In the genomic region with DNA sequence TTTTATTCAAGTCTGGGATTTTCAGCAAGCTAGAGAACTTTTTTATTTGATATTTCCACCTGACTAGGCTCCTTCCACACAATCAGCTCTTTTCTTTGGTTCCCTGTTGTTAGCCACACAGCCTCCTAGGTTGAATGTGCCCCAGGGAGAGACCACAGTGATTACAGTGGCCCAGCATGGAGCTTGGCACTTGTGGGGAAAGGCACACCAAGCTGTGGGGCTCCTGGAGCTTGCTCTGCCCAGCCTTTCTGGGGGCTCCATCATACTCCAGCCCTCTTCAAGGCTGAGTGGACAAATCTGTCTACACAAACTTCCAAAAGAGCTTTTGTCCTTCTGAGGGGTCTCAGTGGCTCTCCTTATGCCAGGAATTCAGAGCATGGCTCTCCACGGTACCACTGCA, we compare ENCODE assay signal across 28 mouse cellular contexts.
A peak's percentile ranks its signal among the peaks of the same experiment; 100 is the strongest.
DNase-seq lines count a peak whose midpoint lies in the region; ATAC-seq and TF ChIP-seq lines count a peak whose summit lies in the region.
"Had no signal": no experiment of that assay in that cellular context is flagged by ENCODE, and none has a peak within 500 bp of the region (broad histone marks: within the 10 kb centered on the region; RNA-seq: fewer than 3 reads in every experiment).

No protein-coding gene starts in this region.

- peak; percentile 47; the same call in 1 of the 2 replicates for ATAC-seq in lung, embryonic 14.5 days (ENCODE audit: insufficient read depth)
- ATAC-seq in forebrain, embryonic 11.5 days (replicated peaks; ENCODE audit: low FRiP score), result peak; percentile 78
- peak; percentile 79 for ATAC-seq in forebrain, embryonic 14.5 days
- ATAC-seq: hindbrain, postnatal 0 days; inflammation-experienced regulatory T-cells, adult 6 months; intestine, embryonic 16.5 days had no signal

- no peaks in the 10 kb centered on the region for H3K9me3 ChIP-seq in lung, embryonic 14.5 days (ENCODE audit: low read depth, low read length)
- H3K9me3 ChIP-seq in forebrain, embryonic 11.5 days (ENCODE audit: control insufficient read depth, low read length), result no peaks in the 10 kb centered on the region
- H3K9me3 ChIP-seq in forebrain, embryonic 14.5 days (replicated peaks; ENCODE audit: control insufficient read depth, low read length), result no peaks in the 10 kb centered on the region
- H3K9me3 ChIP-seq: G1E; heart, embryonic 10.5 days; heart, embryonic 13.5 days had no signal

- DNase-seq in lung, embryonic 14.5 days, result peak; percentile 4
- DNase-seq in lung, postnatal 10 days, result no peak
- DNase-seq in Muller cell, postnatal 12 days (ENCODE audit: inconsistent ontology term), result peak; percentile 80
- no peak for DNase-seq in forebrain, embryonic 11.5 days (ENCODE audit: low spot score)
- DNase-seq in forebrain, embryonic 14.5 days (ENCODE audit: low spot score), result peak; percentile 42
- no peak for DNase-seq in frontal cortex, adult 2 months (ENCODE audit: extremely low spot score in 1 of 2, low spot score in 1 of 2)
- DNase-seq in kidney, adult 2 months, result no peak
- DNase-seq in embryo, embryonic 11 days, result no peak
- DNase-seq: adrenal gland, adult 2 months; adrenal gland, postnatal 14 days; B cell, adult 2 months; cerebellum, adult 11-12 months; cerebellum, adult 8-10 months; cerebellum, postnatal 10 days; cerebellum, postnatal 36 days; gastrocnemius, postnatal 10 days; gastrocnemius, postnatal 36 days; heart, adult 2 months; heart, postnatal 14 days; heart, postnatal 4 days had no signal

- H3K27me3 ChIP-seq in lung, embryonic 14.5 days (ENCODE audit: insufficient read depth, low read length), result no peaks in the 10 kb centered on the region
- no peaks in the 10 kb centered on the region for H3K27me3 ChIP-seq in forebrain, embryonic 11.5 days (ENCODE audit: control insufficient read depth, insufficient read depth, low read length)
- H3K27me3 ChIP-seq in forebrain, embryonic 14.5 days (replicated peaks; ENCODE audit: control insufficient read depth, insufficient read depth, low read length), result no peaks in the 10 kb centered on the region
- no peaks in the 10 kb centered on the region for H3K27me3 ChIP-seq in kidney, adult 2 months (replicated peaks; ENCODE audit: control insufficient read depth, insufficient read depth, low read length)
- H3K27me3 ChIP-seq: CH12.LX; heart, embryonic 13.5 days had no signal

- TF ChIP-seq POLR2A in kidney, adult 2 months (IDR thresholded peaks at IDR 0.05; ENCODE audit: low read depth, low read length), result no peak

- no peaks in the 10 kb centered on the region for H3K4me1 ChIP-seq in lung, embryonic 14.5 days (ENCODE audit: insufficient read depth)
- 0 out of 2 replicates have a peak, but pooled peaks cover 2% of the 10 kb centered on the region for H3K4me1 ChIP-seq in forebrain, embryonic 11.5 days (replicated peaks; ENCODE audit: control insufficient read depth, insufficient read depth, low read length)
- no peaks in the 10 kb centered on the region for H3K4me1 ChIP-seq in forebrain, embryonic 14.5 days (ENCODE audit: control insufficient read depth, insufficient read depth, low read length)
- no peaks in the 10 kb centered on the region for H3K4me1 ChIP-seq in kidney, adult 2 months (ENCODE audit: control insufficient read depth, insufficient read depth, low read length)
- H3K4me1 ChIP-seq: heart, embryonic 10.5 days; heart, embryonic 13.5 days had no signal

- H3K9ac ChIP-seq in lung, embryonic 14.5 days, result no peak overlapping the region
- no peak overlapping the region for H3K9ac ChIP-seq in forebrain, embryonic 11.5 days (ENCODE audit: low read length)
- no peak overlapping the region for H3K9ac ChIP-seq in forebrain, embryonic 14.5 days (ENCODE audit: low read length)
- H3K9ac ChIP-seq: heart, embryonic 13.5 days; hindbrain, embryonic 14.5 days had no signal

- WGBS in lung, embryonic 14.5 days, result 41% methylated on average over 1 of the region's 1 CpGs
- 13% methylated on average over 1 of the region's 1 CpGs for WGBS in forebrain, embryonic 11.5 days
- WGBS in forebrain, embryonic 14.5 days, result 3% methylated on average over 1 of the region's 1 CpGs
- 70% methylated on average over 1 of the region's 1 CpGs for WGBS in kidney, adult 2 months

- H3K4me3 ChIP-seq in lung, embryonic 14.5 days (ENCODE audit: low read depth, low read length), result no peak overlapping the region
- H3K4me3 ChIP-seq in forebrain, embryonic 11.5 days (ENCODE audit: low read depth, low read length), result no peak overlapping the region
- no peak overlapping the region for H3K4me3 ChIP-seq in forebrain, embryonic 14.5 days (ENCODE audit: low read depth, low read length)
- no peak overlapping the region for H3K4me3 ChIP-seq in kidney, adult 2 months (ENCODE audit: insufficient read depth, low read depth, low read length)
- H3K4me3 ChIP-seq: heart, adult 2 months; heart, embryonic 10.5 days; heart, embryonic 13.5 days had no signal

- no peak overlapping the region; the same call in 1 of the 2 replicates for H3K27ac ChIP-seq in lung, embryonic 14.5 days (ENCODE audit: low read depth)
- H3K27ac ChIP-seq in forebrain, embryonic 11.5 days (ENCODE audit: low read depth, low read length), result no peak overlapping the region
- H3K27ac ChIP-seq in forebrain, embryonic 14.5 days (ENCODE audit: low read depth, low read length), result no peak overlapping the region
- H3K27ac ChIP-seq in kidney, adult 2 months (ENCODE audit: insufficient read depth, low read depth, low read length), result no peak overlapping the region
- H3K27ac ChIP-seq: heart, adult 2 months; heart, embryonic 10.5 days; heart, embryonic 13.5 days; hindbrain, embryonic 14.5 days; hindbrain, postnatal 0 days had no signal

- H3K4me2 ChIP-seq in lung, embryonic 14.5 days, result no peak overlapping the region
- H3K4me2 ChIP-seq in forebrain, embryonic 11.5 days (ENCODE audit: low read depth, low read length, severe bottlenecking), result no peak overlapping the region
- H3K4me2 ChIP-seq in forebrain, embryonic 14.5 days (ENCODE audit: low read length), result no peak overlapping the region
- H3K4me2 ChIP-seq: heart, embryonic 13.5 days; hindbrain, embryonic 14.5 days had no signal

- no peaks in the 10 kb centered on the region for H3K36me3 ChIP-seq in lung, embryonic 14.5 days (ENCODE audit: insufficient read depth)
- no peaks in the 10 kb centered on the region for H3K36me3 ChIP-seq in forebrain, embryonic 11.5 days (ENCODE audit: control insufficient read depth, insufficient read depth, low read length)
- no peaks in the 10 kb centered on the region for H3K36me3 ChIP-seq in forebrain, embryonic 14.5 days (ENCODE audit: control insufficient read depth, insufficient read depth, low read length)
- no peaks in the 10 kb centered on the region for H3K36me3 ChIP-seq in kidney, adult 2 months (ENCODE audit: control insufficient read depth, insufficient read depth, low read length)
- H3K36me3 ChIP-seq: G1E; heart, embryonic 10.5 days; heart, embryonic 13.5 days had no signal

- no peak for TF ChIP-seq CTCF in lung, embryonic 14.5 days (IDR thresholded peaks at IDR 0.05; ENCODE audit: low read depth)
- TF ChIP-seq CTCF in kidney, adult 2 months (conservative IDR thresholded peaks at IDR 0.05; ENCODE audit: insufficient read depth, insufficient read length, low read depth, low read length), result no peak

Comparison
In these comparisons a context has a peak if more than half of its experiments do, and no peak if none do; other contexts are left out.
1. DNase-seq: peak in lung, embryonic 14.5 days (single experiment), Muller cell, postnatal 12 days (single experiment) and forebrain, embryonic 14.5 days (single experiment); none in lung, postnatal 10 days (single experiment), forebrain, embryonic 11.5 days (single experiment), frontal cortex, adult 2 months (0 of 2), kidney, adult 2 months (single experiment) and embryo, embryonic 11 days (single experiment).
2. Peak in every context shown above with its lines, with median percentiles within 50 percentile points of each other: ATAC-seq.